Mouse (Mus musculus): ENCODE data around the gene Klhl31. TPM values are rescaled to one million over a fixed set of nuclear protein-coding genes. Genes with fewer than 3 reads are reported as not detected.

Gene Klhl31
- polyA plus RNA-seq, 1 experiment = 0.43 TPM

GRCm38 (mm10) chr9:77655935-77656288 lies 19.6 kb downstream of the Klhl31 start:
- no peak overlapping the region for H3ac ChIP-seq (ENCODE audit: control insufficient read depth, insufficient read length, low read depth)
- no peaks in the 10 kb centered on the region for H3K79me2 ChIP-seq (ENCODE audit: control insufficient read depth, insufficient read depth)
- H3K36me3 ChIP-seq (ENCODE audit: control insufficient read depth, insufficient read depth) = no peaks in the 10 kb centered on the region
- TF ChIP-seq MAX (IDR thresholded peaks at IDR 0.05) (no peak), MYOD1 (IDR thresholded peaks at IDR 0.05; ENCODE audit: control insufficient read depth, insufficient read length, low read depth) (no peak), CTCF (IDR thresholded peaks at IDR 0.05; ENCODE audit: control insufficient read depth, insufficient read depth, insufficient read length) (no peak), USF1 (IDR thresholded peaks at IDR 0.05; ENCODE audit: low read depth) (no peak), FOSL1 (IDR thresholded peaks at IDR 0.05; ENCODE audit: insufficient read depth, low read length, poor library complexity, severe bottlenecking) (no peak), CEBPB (IDR thresholded peaks at IDR 0.05; ENCODE audit: low read depth) (no peak), MYOG (IDR thresholded peaks at IDR 0.05; ENCODE audit: control insufficient read depth, extremely low read depth, insufficient read length) (no peak)
- no peaks in the 10 kb centered on the region for H3K79me3 ChIP-seq (ENCODE audit: low read depth)
- no peaks in the 10 kb centered on the region for H3K27me3 ChIP-seq (ENCODE audit: control insufficient read depth, insufficient read depth, insufficient read length)
- no peak overlapping the region for H3K4me3 ChIP-seq (ENCODE audit: insufficient read depth, poor library complexity, severe bottlenecking)

DNA sequence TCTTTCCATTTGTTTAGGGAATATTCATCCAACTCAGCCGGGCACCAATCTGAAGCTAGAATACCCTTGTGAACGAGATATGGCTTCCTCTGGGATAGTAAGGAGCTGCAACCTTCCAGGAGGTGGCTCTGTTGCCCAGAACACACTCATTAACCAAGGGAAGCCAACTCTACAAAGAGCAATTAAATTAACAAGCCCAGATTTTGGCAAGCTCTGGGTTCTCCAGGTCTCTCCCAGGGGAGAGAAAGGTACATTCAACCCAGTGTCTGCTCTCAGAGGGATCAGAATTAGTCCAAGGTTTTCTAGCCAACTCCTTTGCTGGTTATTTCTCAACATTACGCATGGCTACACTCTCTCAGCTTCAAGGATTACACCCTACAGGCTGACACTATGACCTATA lies 26.6 kb downstream of the Klhl31 start:
- TF ChIP-seq USF1 (IDR thresholded peaks at IDR 0.05; ENCODE audit: low read depth) (no peak), CTCF (IDR thresholded peaks at IDR 0.05; ENCODE audit: control insufficient read depth, insufficient read depth, insufficient read length) (no peak), FOSL1 (IDR thresholded peaks at IDR 0.05; ENCODE audit: insufficient read depth, low read length, poor library complexity, severe bottlenecking) (no peak), CEBPB (IDR thresholded peaks at IDR 0.05; ENCODE audit: low read depth) (no peak), MAX (IDR thresholded peaks at IDR 0.05) (no peak), MYOD1 (IDR thresholded peaks at IDR 0.05; ENCODE audit: control insufficient read depth, insufficient read length, low read depth) (no peak), MYOG (IDR thresholded peaks at IDR 0.05; ENCODE audit: control insufficient read depth, extremely low read depth, insufficient read length) (no peak)
- H3ac ChIP-seq (ENCODE audit: control insufficient read depth, insufficient read length, low read depth) = no peak overlapping the region
- H3K36me3 ChIP-seq (ENCODE audit: control insufficient read depth, insufficient read depth) = no peaks in the 10 kb centered on the region
- H3K79me3 ChIP-seq (ENCODE audit: low read depth) = no peaks in the 10 kb centered on the region
- no peaks in the 10 kb centered on the region for H3K27me3 ChIP-seq (ENCODE audit: control insufficient read depth, insufficient read depth, insufficient read length)
- H3K4me3 ChIP-seq (ENCODE audit: insufficient read depth, poor library complexity, severe bottlenecking) = no peak overlapping the region
- H3K79me2 ChIP-seq (ENCODE audit: control insufficient read depth, insufficient read depth) = no peaks in the 10 kb centered on the region

DNA sequence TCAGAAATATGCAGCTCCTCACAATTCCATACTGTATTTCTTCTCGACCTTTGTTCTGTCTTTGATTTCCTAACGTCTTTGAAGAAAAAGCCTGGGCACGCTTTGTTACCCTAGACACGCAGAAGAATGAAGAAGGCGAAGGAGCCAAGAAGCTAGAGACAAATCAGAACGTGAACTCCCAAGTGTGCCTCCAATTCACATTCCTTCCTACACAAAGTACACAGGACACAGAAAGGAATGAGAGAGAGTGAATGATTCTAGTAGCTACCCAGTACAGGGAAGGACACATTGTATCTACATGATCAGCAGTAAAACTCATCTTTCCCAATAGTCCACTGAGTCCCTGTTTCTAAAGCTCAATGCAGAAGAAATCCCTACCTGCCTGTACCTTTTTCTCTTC lies 33.8 kb downstream of the Klhl31 start:
- H3K27me3 ChIP-seq (ENCODE audit: control insufficient read depth, insufficient read depth, insufficient read length) = no peaks in the 10 kb centered on the region
- no peak for TF ChIP-seq FOSL1 (IDR thresholded peaks at IDR 0.05; ENCODE audit: insufficient read depth, low read length, poor library complexity, severe bottlenecking)
- H3ac ChIP-seq (ENCODE audit: control insufficient read depth, insufficient read length, low read depth) = no peak overlapping the region

DNA sequence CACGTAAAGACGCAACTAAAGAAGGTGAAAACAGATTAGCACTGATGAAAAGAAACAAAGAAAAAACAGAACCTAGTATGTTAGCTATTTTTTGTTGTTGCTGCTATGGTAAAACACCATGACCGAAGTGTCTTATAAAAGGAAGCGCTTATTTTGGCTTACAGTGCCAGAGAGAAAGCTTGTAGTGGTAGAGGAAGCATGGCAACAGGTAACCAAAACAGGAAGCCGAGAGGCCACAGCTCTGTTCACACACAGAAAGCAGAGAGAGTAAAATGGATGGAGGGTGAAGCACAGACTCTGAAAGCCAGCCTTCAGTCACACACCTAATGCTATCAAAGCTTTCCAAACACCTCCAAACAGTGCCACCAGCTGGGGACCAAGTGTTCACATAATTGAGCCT lies 34.7 kb downstream of the Klhl31 start:
- H3K79me3 ChIP-seq (ENCODE audit: low read depth) = no peaks in the 10 kb centered on the region
- H3K36me3 ChIP-seq (ENCODE audit: control insufficient read depth, insufficient read depth) = no peaks in the 10 kb centered on the region
- TF ChIP-seq USF1 (IDR thresholded peaks at IDR 0.05; ENCODE audit: low read depth) (no peak), MAX (IDR thresholded peaks at IDR 0.05) (no peak), FOSL1 (IDR thresholded peaks at IDR 0.05; ENCODE audit: insufficient read depth, low read length, poor library complexity, severe bottlenecking) (no peak), CEBPB (IDR thresholded peaks at IDR 0.05; ENCODE audit: low read depth) (no peak), CTCF (IDR thresholded peaks at IDR 0.05; ENCODE audit: control insufficient read depth, insufficient read depth, insufficient read length) (no peak), MYOD1 (IDR thresholded peaks at IDR 0.05; ENCODE audit: control insufficient read depth, insufficient read length, low read depth) (no peak), MYOG (IDR thresholded peaks at IDR 0.05; ENCODE audit: control insufficient read depth, extremely low read depth, insufficient read length) (no peak)
- H3K79me2 ChIP-seq (ENCODE audit: control insufficient read depth, insufficient read depth) = no peaks in the 10 kb centered on the region
- H3ac ChIP-seq (ENCODE audit: control insufficient read depth, insufficient read length, low read depth) = no peak overlapping the region
- H3K4me3 ChIP-seq (ENCODE audit: insufficient read depth, poor library complexity, severe bottlenecking) = no peak overlapping the region
- H3K27me3 ChIP-seq (ENCODE audit: control insufficient read depth, insufficient read depth, insufficient read length) = no peaks in the 10 kb centered on the region

More for the DNA sequence above, 33.8 kb downstream of the Klhl31 start:
- no peaks in the 10 kb centered on the region for H3K36me3 ChIP-seq (ENCODE audit: control insufficient read depth, insufficient read depth)
- H3K79me2 ChIP-seq (ENCODE audit: control insufficient read depth, insufficient read depth) = no peaks in the 10 kb centered on the region
- H3K4me3 ChIP-seq (ENCODE audit: insufficient read depth, poor library complexity, severe bottlenecking) = no peak overlapping the region
- no peaks in the 10 kb centered on the region for H3K79me3 ChIP-seq (ENCODE audit: low read depth)

DNA sequence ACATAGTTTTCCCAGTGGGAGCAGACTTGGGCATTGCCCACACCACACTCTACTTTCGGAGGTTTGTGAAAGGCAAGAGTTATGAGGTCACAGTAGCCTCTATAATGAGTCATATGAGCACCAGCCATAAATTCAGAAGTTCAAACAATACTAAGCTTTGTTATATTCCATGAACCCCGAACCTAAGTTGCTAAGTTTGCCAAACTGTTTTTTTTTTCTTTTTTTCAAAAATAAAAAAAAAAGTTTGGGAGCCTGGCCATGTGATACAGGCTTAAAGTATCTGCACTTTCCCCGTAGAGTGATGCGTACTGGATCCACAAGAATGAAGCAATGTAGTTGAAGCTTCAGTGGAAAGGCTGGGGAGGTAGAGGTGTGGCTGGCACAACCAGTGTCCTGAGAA lies 36.9 kb downstream of the Klhl31 start:
- peak; percentile 5 for TF ChIP-seq CEBPB (IDR thresholded peaks at IDR 0.05; ENCODE audit: low read depth)
- TF ChIP-seq MYOG (IDR thresholded peaks at IDR 0.05; ENCODE audit: control insufficient read depth, extremely low read depth, insufficient read length) = no peak
- TF ChIP-seq CTCF (IDR thresholded peaks at IDR 0.05; ENCODE audit: control insufficient read depth, insufficient read depth, insufficient read length) = no peak
- no peak for TF ChIP-seq MAX (IDR thresholded peaks at IDR 0.05)
- TF ChIP-seq MYOD1 (IDR thresholded peaks at IDR 0.05; ENCODE audit: control insufficient read depth, insufficient read length, low read depth) = no peak
- TF ChIP-seq USF1 (IDR thresholded peaks at IDR 0.05; ENCODE audit: low read depth) = peak; percentile 40
- peak; percentile 21 for TF ChIP-seq FOSL1 (IDR thresholded peaks at IDR 0.05; ENCODE audit: insufficient read depth, low read length, poor library complexity, severe bottlenecking)

DNA sequence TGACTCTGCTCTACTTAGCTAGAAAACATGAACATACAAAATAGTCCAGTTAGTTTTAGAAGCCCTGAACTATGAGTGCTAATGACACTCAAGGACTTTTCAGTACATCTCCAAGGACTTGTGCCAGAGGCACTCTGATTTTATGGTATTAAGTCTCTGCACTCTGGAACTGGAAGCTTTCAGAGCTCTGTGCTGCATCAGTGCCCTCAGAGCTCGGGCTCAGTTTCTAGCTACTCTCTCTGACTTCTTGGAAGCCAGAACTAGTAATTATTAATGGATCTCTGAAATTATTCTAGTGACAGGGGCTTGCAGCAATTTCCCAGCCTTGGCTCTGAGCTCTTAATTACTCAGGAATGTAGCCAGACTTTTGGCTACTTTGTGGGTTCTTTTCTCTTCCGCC lies 37.7 kb downstream of the Klhl31 start:
- Histone ChIP-seq H3K79me3 (ENCODE audit: low read depth) (no peaks in the 10 kb centered on the region), H3K36me3 (ENCODE audit: control insufficient read depth, insufficient read depth) (no peaks in the 10 kb centered on the region), H3K27me3 (ENCODE audit: control insufficient read depth, insufficient read depth, insufficient read length) (no peaks in the 10 kb centered on the region), H3K79me2 (ENCODE audit: control insufficient read depth, insufficient read depth) (no peaks in the 10 kb centered on the region), H3ac (ENCODE audit: control insufficient read depth, insufficient read length, low read depth) (no peak overlapping the region), H3K4me3 (ENCODE audit: insufficient read depth, poor library complexity, severe bottlenecking) (no peak overlapping the region)
- TF ChIP-seq FOSL1 (IDR thresholded peaks at IDR 0.05; ENCODE audit: insufficient read depth, low read length, poor library complexity, severe bottlenecking) (no peak), CEBPB (IDR thresholded peaks at IDR 0.05; ENCODE audit: low read depth) (no peak), USF1 (IDR thresholded peaks at IDR 0.05; ENCODE audit: low read depth) (no peak), MYOG (IDR thresholded peaks at IDR 0.05; ENCODE audit: control insufficient read depth, extremely low read depth, insufficient read length) (no peak), MYOD1 (IDR thresholded peaks at IDR 0.05; ENCODE audit: control insufficient read depth, insufficient read length, low read depth) (no peak), MAX (IDR thresholded peaks at IDR 0.05) (no peak), CTCF (IDR thresholded peaks at IDR 0.05; ENCODE audit: control insufficient read depth, insufficient read depth, insufficient read length) (no peak)

More for the DNA sequence above, 36.9 kb downstream of the Klhl31 start:
- Histone ChIP-seq H3K79me3 (ENCODE audit: low read depth) (no peaks in the 10 kb centered on the region), H3ac (ENCODE audit: control insufficient read depth, insufficient read length, low read depth) (no peak overlapping the region), H3K27me3 (ENCODE audit: control insufficient read depth, insufficient read depth, insufficient read length) (no peaks in the 10 kb centered on the region), H3K36me3 (ENCODE audit: control insufficient read depth, insufficient read depth) (no peaks in the 10 kb centered on the region), H3K79me2 (ENCODE audit: control insufficient read depth, insufficient read depth) (no peaks in the 10 kb centered on the region), H3K4me3 (ENCODE audit: insufficient read depth, poor library complexity, severe bottlenecking) (no peak overlapping the region)
